Mouse (Mus musculus) hindbrain, embryonic 14.5 days (tissue): ENCODE results near the gene Ralgps1. TPM values are rescaled to one million over a fixed set of nuclear protein-coding genes. Genes with fewer than 3 reads are reported as not detected.

ENCODE experiments used
- ATAC-seq: fragments of 200-750 bp; cut with Nextera tagmentation; 2 replicates; pipeline ENCODE4 v1.8.0; 2017; ENCODE audit warnings: moderate number of reproducible peaks, mild to moderate bottlenecking, moderate TSS enrichment, moderate library complexity; ENCODE audit not compliant: low FRiP score
- DNase-seq: peaks from one replicate; pipeline ENCODE4 v3.0.0-alpha.2; 2015; ENCODE audit warnings: low spot score
- H3K27ac ChIP-seq: fragments of 300-500 bp; sonication (generic); 2 replicates; pipeline ENCODE4 v1.5.1; 2014; ENCODE audit warnings: mild to moderate bottlenecking, moderate library complexity
- H3K27me3 ChIP-seq: fragments of 300-500 bp; sonication (generic); 2 replicates; pipeline ENCODE4 v1.6.1; 2014; ENCODE audit warnings: mild to moderate bottlenecking, low read length, mixed read lengths; ENCODE audit not compliant: control insufficient read depth, insufficient read depth
- H3K36me3 ChIP-seq: fragments of 300-500 bp; sonication (generic); replicated peaks from 2 replicates; pipeline ENCODE4 v1.6.1; 2014; ENCODE audit not compliant: control insufficient read depth, insufficient read depth
- H3K4me1 ChIP-seq: fragments of 300-500 bp; sonication (generic); replicated peaks from 2 replicates; pipeline ENCODE4 v1.6.1; 2014; ENCODE audit warnings: antibody characterized with exemption, low read length, mixed read lengths; ENCODE audit not compliant: control insufficient read depth, insufficient read depth
- H3K4me2 ChIP-seq: fragments of 300-500 bp; sonication (generic); replicated peaks from 2 replicates; pipeline ENCODE4 v1.6.1; 2014; ENCODE audit warnings: mild to moderate bottlenecking, moderate library complexity
- H3K4me3 ChIP-seq: fragments of 300-500 bp; sonication (generic); replicated peaks from 2 replicates; pipeline ENCODE4 v1.5.1; 2014; ENCODE audit warnings: mild to moderate bottlenecking, low read length
- H3K9ac ChIP-seq: fragments of 300-500 bp; sonication (generic); 2 replicates; pipeline ENCODE4 v1.6.1; 2014
- H3K9me3 ChIP-seq: fragments of 300-500 bp; sonication (generic); 2 replicates; pipeline ENCODE4 v1.6.1; 2016; ENCODE audit warnings: low read length; ENCODE audit not compliant: control insufficient read depth
- WGBS: fragments of 180-500 bp; shearing (Covaris S2); extraction: QIAGEN DNeasy Blood & Tissue Kit; methylation state at CpG from one replicate; pipeline ENCODE4 v1.1.7; 2014; 5-methylcytosine and 5-hydroxymethylcytosine counted together
- polyA plus RNA-seq: library from polyadenylated mRNA; unstranded; fragments of >200 nt; fragmentation: Nextera tagmentation; extraction: Ambion mirVana; gene quantifications from 2 replicates; pipeline ENCODE4 v1.2.1, GENCODE M21; 2014

Gene Ralgps1
- polyA plus RNA-seq, 1 experiment from 2014 or later, result 57.0 TPM

- H3K9me3 ChIP-seq, result no peaks in the 10 kb centered on the region
- H3K4me2 ChIP-seq, result no peak overlapping the region
- 69% methylated on average over 3 of the region's 3 CpGs for WGBS
- no peak overlapping the region for H3K27ac ChIP-seq
- H3K9ac ChIP-seq, result no peak overlapping the region
- peaks cover 2% of the 10 kb centered on the region; the same call in 1 of the 2 replicates for H3K4me1 ChIP-seq
- no peak for DNase-seq
- H3K36me3 ChIP-seq, result peaks cover 36% of the 10 kb centered on the region
- no peak overlapping the region for H3K4me3 ChIP-seq
- no peaks in the 10 kb centered on the region for H3K27me3 ChIP-seq
- ATAC-seq, result no peak
Measured at GRCm38 (mm10) chr2:33320568-33320967, 50.7 kb downstream of the Ralgps1 start.

GRCm38 (mm10) chr2:33319934-33320333 is 51.4 kb downstream of the Ralgps1 start:
- no peak for ATAC-seq
- WGBS, result 80% methylated on average over 1 of the region's 1 CpGs
- peaks cover 8% of the 10 kb centered on the region; the same call in 1 of the 2 replicates for H3K4me1 ChIP-seq

GRCm38 (mm10) chr2:33319455-33319854 is 51.8 kb downstream of the Ralgps1 start:
- H3K4me2 ChIP-seq, result no peak overlapping the region
- 92% methylated on average over 5 of the region's 5 CpGs for WGBS

More at GRCm38 (mm10) chr2:33319934-33320333, 51.4 kb downstream of the Ralgps1 start:
- no peaks in the 10 kb centered on the region for H3K9me3 ChIP-seq
- H3K4me2 ChIP-seq, result no peak overlapping the region
- H3K9ac ChIP-seq, result no peak overlapping the region
- H3K27me3 ChIP-seq, result no peaks in the 10 kb centered on the region
- peaks cover 41% of the 10 kb centered on the region for H3K36me3 ChIP-seq
- no peak overlapping the region for H3K4me3 ChIP-seq
- H3K27ac ChIP-seq, result no peak overlapping the region
- DNase-seq, result no peak

GRCm38 (mm10) chr2:33318491-33318964 is 52.8 kb downstream of the Ralgps1 start:
- no peaks in the 10 kb centered on the region for H3K27me3 ChIP-seq
- ATAC-seq, result no peak
- no peak overlapping the region for H3K4me3 ChIP-seq
- H3K27ac ChIP-seq, result no peak overlapping the region
- 73% methylated on average over 8 of the region's 8 CpGs for WGBS
- no peak overlapping the region for H3K4me2 ChIP-seq
- H3K36me3 ChIP-seq, result peaks cover 34% of the 10 kb centered on the region
- DNase-seq, result no peak
- peaks cover 8% of the 10 kb centered on the region; the same call in 1 of the 2 replicates for H3K4me1 ChIP-seq
- H3K9ac ChIP-seq, result no peak overlapping the region
- no peaks in the 10 kb centered on the region for H3K9me3 ChIP-seq

More at GRCm38 (mm10) chr2:33319455-33319854, 51.8 kb downstream of the Ralgps1 start:
- H3K4me1 ChIP-seq, result peaks cover 8% of the 10 kb centered on the region; the same call in 1 of the 2 replicates
- H3K27ac ChIP-seq, result no peak overlapping the region
- ATAC-seq (no peak), DNase-seq (no peak)
- H3K36me3 ChIP-seq, result peaks cover 41% of the 10 kb centered on the region
- no peaks in the 10 kb centered on the region for H3K27me3 ChIP-seq
- no peaks in the 10 kb centered on the region for H3K9me3 ChIP-seq
- H3K9ac ChIP-seq, result no peak overlapping the region
- H3K4me3 ChIP-seq, result no peak overlapping the region

- peak overlapping the region; percentile 51; the same call in 1 of the 2 replicates for H3K27ac ChIP-seq
- 8% methylated on average over 7 of the region's 7 CpGs for WGBS
- ATAC-seq, result peak; percentile 83
Measured at GRCm38 (mm10) chr2:33316516-33316915, 54.8 kb downstream of the Ralgps1 start.

GRCm38 (mm10) chr2:33316063-33316405 is 55.3 kb downstream of the Ralgps1 start:
- Histone ChIP-seq H3K9me3 (no peaks in the 10 kb centered on the region), H3K36me3 (peaks cover 19% of the 10 kb centered on the region)

More at GRCm38 (mm10) chr2:33316516-33316915, 54.8 kb downstream of the Ralgps1 start:
- Histone ChIP-seq H3K4me3 (no peak overlapping the region), H3K4me1 (peaks cover 8% of the 10 kb centered on the region; the same call in 1 of the 2 replicates), H3K4me2 (no peak overlapping the region), H3K9me3 (no peaks in the 10 kb centered on the region), H3K9ac (no peak overlapping the region), H3K27me3 (no peaks in the 10 kb centered on the region), H3K36me3 (peaks cover 20% of the 10 kb centered on the region)
- DNase-seq, result peak; percentile 65

GRCm38 (mm10) chr2:33315233-33316062 is 55.8 kb downstream of the Ralgps1 start:
- DNase-seq (no peak), ATAC-seq (no peak)
- Histone ChIP-seq H3K27me3 (no peaks in the 10 kb centered on the region), H3K9me3 (no peaks in the 10 kb centered on the region), H3K36me3 (peaks cover 19% of the 10 kb centered on the region), H3K27ac (peak overlapping the region; percentile 51; the same call in 1 of the 2 replicates), H3K4me3 (no peak overlapping the region), H3K4me2 (no peak overlapping the region), H3K4me1 (peaks cover 8% of the 10 kb centered on the region; the same call in 1 of the 2 replicates), H3K9ac (no peak overlapping the region)
- WGBS, result 86% methylated on average over 4 of the region's 4 CpGs

More at GRCm38 (mm10) chr2:33316063-33316405, 55.3 kb downstream of the Ralgps1 start:
- Histone ChIP-seq H3K4me2 (no peak overlapping the region), H3K4me3 (no peak overlapping the region), H3K9ac (no peak overlapping the region), H3K27me3 (no peaks in the 10 kb centered on the region), H3K4me1 (peaks cover 8% of the 10 kb centered on the region; the same call in 1 of the 2 replicates), H3K27ac (peak overlapping the region; percentile 51; the same call in 1 of the 2 replicates)
- DNase-seq (no peak), ATAC-seq (no peak)
- 84% methylated on average over 1 of the region's 1 CpGs for WGBS

- no peaks in the 10 kb centered on the region; the same call in 1 of the 2 replicates for H3K36me3 ChIP-seq
- H3K27ac ChIP-seq, result 0 out of 2 replicates have a peak overlapping the region, but pooled peaks have one; percentile 14
- H3K9ac ChIP-seq, result no peak overlapping the region
- no peak overlapping the region for H3K4me3 ChIP-seq
- H3K4me2 ChIP-seq, result no peak overlapping the region
- 76% methylated on average over 9 of the region's 9 CpGs for WGBS
- H3K9me3 ChIP-seq, result no peaks in the 10 kb centered on the region
- no peaks in the 10 kb centered on the region for H3K4me1 ChIP-seq
- peak; percentile 46 for DNase-seq
- no peaks in the 10 kb centered on the region for H3K27me3 ChIP-seq
- ATAC-seq, result peak; percentile 53; the same call in 1 of the 2 replicates
Measured at GRCm38 (mm10) chr2:33309426-33309825, 61.9 kb downstream of the Ralgps1 start.

- WGBS, result 92% methylated on average over 3 of the region's 3 CpGs
- ATAC-seq, result no peak
- no peaks in the 10 kb centered on the region for H3K9me3 ChIP-seq
Measured at GRCm38 (mm10) chr2:33306565-33306964, 64.7 kb downstream of the Ralgps1 start.

More at GRCm38 (mm10) chr2:33306565-33306964, 64.7 kb downstream of the Ralgps1 start:
- Histone ChIP-seq H3K4me3 (no peak overlapping the region), H3K27me3 (no peaks in the 10 kb centered on the region), H3K4me2 (no peak overlapping the region), H3K36me3 (no peaks in the 10 kb centered on the region; the same call in 1 of the 2 replicates), H3K27ac (no peak overlapping the region), H3K9ac (no peak overlapping the region), H3K4me1 (no peaks in the 10 kb centered on the region; the same call in 1 of the 2 replicates)
- no peak for DNase-seq
